Mouse (Mus musculus) ES-Bruce4 (cell line): ENCODE results near the gene Snrnp35. TPM values are rescaled to one million over a fixed set of nuclear protein-coding genes. Genes with fewer than 3 reads are reported as not detected.
"Not testable (repeated sequence)": the region's sequence is repeated elsewhere in the genome, so short reads cannot be mapped to it uniquely, and the experiment has no call there.

Experiments
- H3K27ac ChIP-seq: 2 replicates; pipeline ENCODE4 v1.5.1; 2012; ENCODE audit warnings: low read length, inconsistent platforms; ENCODE audit not compliant: insufficient read depth
- H3K27me3 ChIP-seq: 2 replicates; pipeline ENCODE4 v1.6.1; 2012; ENCODE audit warnings: mild to moderate bottlenecking, low read length, inconsistent platforms; ENCODE audit not compliant: control insufficient read depth, poor library complexity, insufficient read depth, severe bottlenecking
- H3K36me3 ChIP-seq: 2 replicates; pipeline ENCODE4 v1.6.1; 2012; ENCODE audit warnings: inconsistent platforms, mild to moderate bottlenecking, low read length, moderate library complexity; ENCODE audit not compliant: control insufficient read depth, poor library complexity, insufficient read depth, severe bottlenecking
- H3K4me1 ChIP-seq: one replicate; pipeline ENCODE4 v1.8.1; 2011; ENCODE audit warnings: low read length; ENCODE audit not compliant: control insufficient read depth, insufficient read depth
- H3K4me3 ChIP-seq: 2 replicates; pipeline ENCODE4 v1.5.1; 2011; ENCODE audit warnings: low read depth, mild to moderate bottlenecking, low read length
- H3K9ac ChIP-seq: 2 replicates; pipeline ENCODE4 v1.6.1; 2012; ENCODE audit warnings: low read depth, mild to moderate bottlenecking, inconsistent platforms; ENCODE audit not compliant: poor library complexity, severe bottlenecking
- H3K9me3 ChIP-seq: replicated peaks from 2 replicates; pipeline ENCODE4 v1.6.1; 2012; ENCODE audit warnings: mild to moderate bottlenecking, low read length, inconsistent platforms; ENCODE audit not compliant: control insufficient read depth, poor library complexity, insufficient read depth, severe bottlenecking
- CTCF ChIP-seq: IDR thresholded peaks from one replicate; pipeline ENCODE4 v1.8.1; 2011; ENCODE audit warnings: low read depth, low read length
- EP300 ChIP-seq: IDR thresholded peaks from 2 replicates; pipeline ENCODE4 v1.6.1; 2011; ENCODE audit warnings: low read depth, low read length; ENCODE audit not compliant: insufficient read depth
- POLR2A ChIP-seq: IDR thresholded peaks from one replicate; pipeline ENCODE4 v1.8.1; 2011; ENCODE audit warnings: low read length; ENCODE audit not compliant: insufficient read depth
- polyA plus RNA-seq: library from polyadenylated mRNA; stranded (reverse); fragments of >200 nt; gene quantifications from 2 replicates; pipeline ENCODE4 v1.2.4, GENCODE M21; 2011; ENCODE audit warnings: low read depth; ENCODE audit not compliant: missing spikeins, insufficient read depth, insufficient read length

Gene Snrnp35
- polyA plus RNA-seq, 1 experiment: 27.1 TPM

- Histone ChIP-seq H3K4me1 (peaks cover 5% of the 10 kb centered on the region), H3K36me3 (peaks cover 52% of the 10 kb centered on the region), H3K9me3 (no peaks in the 10 kb centered on the region), H3K27me3 (no peaks in the 10 kb centered on the region), H3K27ac (no peak overlapping the region), H3K9ac (no peak overlapping the region), H3K4me3 (no peak overlapping the region)
- no peak for TF ChIP-seq POLR2A
- no peak for TF ChIP-seq EP300
- TF ChIP-seq CTCF: no peak
Observed at GRCm38 (mm10) chr5:124450051-124450450, 32.9 kb upstream of the Snrnp35 start.

- H3K27me3 ChIP-seq: no peaks in the 10 kb centered on the region
- TF ChIP-seq EP300 (no peak), POLR2A (no peak), CTCF (no peak)
- peaks cover 5% of the 10 kb centered on the region for H3K4me1 ChIP-seq
- H3K27ac ChIP-seq: no peak overlapping the region
- H3K4me3 ChIP-seq: no peak overlapping the region
- peaks cover 54% of the 10 kb centered on the region for H3K36me3 ChIP-seq
- no peaks in the 10 kb centered on the region for H3K9me3 ChIP-seq
- H3K9ac ChIP-seq: no peak overlapping the region
Observed at GRCm38 (mm10) chr5:124450641-124451340, 32.1 kb upstream of the Snrnp35 start.

GRCm38 (mm10) chr5:124452494-124453228, 30.3 kb upstream of the Snrnp35 start:
- Histone ChIP-seq H3K27me3 (no peaks in the 10 kb centered on the region), H3K36me3 (peaks cover 63% of the 10 kb centered on the region), H3K9ac (no peak overlapping the region), H3K4me3 (no peak overlapping the region), H3K9me3 (no peaks in the 10 kb centered on the region), H3K27ac (no peak overlapping the region), H3K4me1 (peaks cover 3% of the 10 kb centered on the region)
- no peak for TF ChIP-seq CTCF
- no peak for TF ChIP-seq POLR2A
- no peak for TF ChIP-seq EP300

- Histone ChIP-seq H3K9ac (no peak overlapping the region), H3K36me3 (peaks cover 63% of the 10 kb centered on the region), H3K9me3 (no peaks in the 10 kb centered on the region), H3K27ac (no peak overlapping the region), H3K27me3 (no peaks in the 10 kb centered on the region), H3K4me3 (no peak overlapping the region), H3K4me1 (peaks cover 3% of the 10 kb centered on the region)
- TF ChIP-seq EP300: no peak
- no peak for TF ChIP-seq POLR2A
- TF ChIP-seq CTCF: no peak
Observed at GRCm38 (mm10) chr5:124453339-124454081, 29.4 kb upstream of the Snrnp35 start.

GRCm38 (mm10) chr5:124454082-124454419, 28.9 kb upstream of the Snrnp35 start:
- Histone ChIP-seq H3K4me3 (no peak overlapping the region), H3K4me1 (peaks cover 3% of the 10 kb centered on the region), H3K27me3 (no peaks in the 10 kb centered on the region), H3K9ac (no peak overlapping the region), H3K36me3 (peaks cover 63% of the 10 kb centered on the region), H3K9me3 (no peaks in the 10 kb centered on the region), H3K27ac (no peak overlapping the region)
- TF ChIP-seq EP300 (peak; percentile 58; the same call in 1 of the 2 replicates), POLR2A (no peak)

GRCm38 (mm10) chr5:124456762-124457161, 26.2 kb upstream of the Snrnp35 start:
- no peaks in the 10 kb centered on the region for H3K4me1 ChIP-seq
- peaks cover 53% of the 10 kb centered on the region for H3K36me3 ChIP-seq
- H3K27ac ChIP-seq: no peak overlapping the region
- TF ChIP-seq EP300 (no peak), POLR2A (no peak), CTCF (no peak)
- no peaks in the 10 kb centered on the region for H3K9me3 ChIP-seq
- no peak overlapping the region for H3K9ac ChIP-seq
- no peaks in the 10 kb centered on the region for H3K27me3 ChIP-seq
- no peak overlapping the region for H3K4me3 ChIP-seq

- not testable (repeated sequence) for H3K4me3 ChIP-seq, H3K4me1 ChIP-seq, H3K27me3 ChIP-seq, H3K9me3 ChIP-seq, H3K27ac ChIP-seq, H3K9ac ChIP-seq
- peaks cover 44% of the 10 kb centered on the region for H3K36me3 ChIP-seq
Observed at GRCm38 (mm10) chr5:124460922-124461321, 22.0 kb upstream of the Snrnp35 start.
